Mouse (Mus musculus) heart, embryonic 14.5 days (tissue): Measurements from ENCODE around the gene Fto. TPM values are rescaled to one million over a fixed set of nuclear protein-coding genes. Genes with fewer than 3 reads are reported as not detected.

Experiments used
- polyA plus RNA-seq: library from polyadenylated mRNA; unstranded; fragments of >200 nt; fragmentation: Nextera tagmentation; extraction: Ambion mirVana; gene quantifications from 2 replicates; pipeline ENCODE4 v1.2.1, GENCODE M21; 2014

Gene Fto
- polyA plus RNA-seq, 1 experiment from 2014 or later: 71.5 TPM

Other genes with a start within 250 kb of the Fto start
- gene Rbl2, start 243.5 kb upstream of the Fto start, polyA plus RNA-seq: 21.1 and 22.6 TPM in 2 replicates
- 47.0 and 53.9 TPM in 2 replicates for gene Aktip, start 113.5 kb upstream of the Fto start, polyA plus RNA-seq
- gene Rpgrip1l, start 263 bp upstream of the Fto start, polyA plus RNA-seq: 8.8 and 9.9 TPM in 2 replicates